Mouse (Mus musculus) E14TG2a.4 (cell line): ENCODE measurements around the gene Olfr633.
"Not testable (repeated sequence)": the region's sequence is repeated elsewhere in the genome, so short reads cannot be mapped to it uniquely, and the experiment has no call there.

Experiments
- H3K27me3 ChIP-seq: 2 replicates; pipeline ENCODE4 v1.6.1; 2014; ENCODE audit warnings: low read length, control low read depth; ENCODE audit not compliant: insufficient read depth
- H3K36me3 ChIP-seq: 2 replicates; pipeline ENCODE4 v1.6.1; 2014; ENCODE audit warnings: low read length, control low read depth; ENCODE audit not compliant: insufficient read depth
- H3K4me1 ChIP-seq: replicated peaks from 2 replicates; pipeline ENCODE4 v1.6.1; 2014; ENCODE audit warnings: low read depth, low read length, control low read depth
- H3K4me3 ChIP-seq: replicated peaks from 2 replicates; pipeline ENCODE4 v1.5.1; 2014; ENCODE audit warnings: mild to moderate bottlenecking, low read length
- H3K9me3 ChIP-seq: 2 replicates; pipeline ENCODE4 v1.6.1; 2014; ENCODE audit warnings: low read length, control low read depth
- CTCF ChIP-seq: conservative IDR thresholded peaks from 2 replicates; pipeline ENCODE4 v1.5.1; 2014; ENCODE audit warnings: low read length
- NANOG ChIP-seq: IDR thresholded peaks from 2 replicates; pipeline ENCODE4 v1.6.1; 2014; ENCODE audit warnings: borderline replicate concordance, low read length, mixed read lengths
- POU5F1 ChIP-seq: IDR thresholded peaks from 2 replicates; pipeline ENCODE4 v1.6.1; 2014; ENCODE audit warnings: low read length, borderline replicate concordance

Olfr633 gene

GRCm38 (mm10) chr7:103944137-103944536 lies at the start of gene Olfr633:
Gene Olfr633 (plus strand): TSS chr7:103944437.
- TF ChIP-seq POU5F1 (no peak), CTCF (no peak), NANOG (no peak)
- H3K36me3 ChIP-seq, result no peaks in the 10 kb centered on the region
- no peaks in the 10 kb centered on the region for H3K4me1 ChIP-seq
- no peaks in the 10 kb centered on the region for H3K9me3 ChIP-seq
- H3K4me3 ChIP-seq, result no peak within 1 kb of the TSS
- no peaks in the 10 kb centered on the region for H3K27me3 ChIP-seq

DNA sequence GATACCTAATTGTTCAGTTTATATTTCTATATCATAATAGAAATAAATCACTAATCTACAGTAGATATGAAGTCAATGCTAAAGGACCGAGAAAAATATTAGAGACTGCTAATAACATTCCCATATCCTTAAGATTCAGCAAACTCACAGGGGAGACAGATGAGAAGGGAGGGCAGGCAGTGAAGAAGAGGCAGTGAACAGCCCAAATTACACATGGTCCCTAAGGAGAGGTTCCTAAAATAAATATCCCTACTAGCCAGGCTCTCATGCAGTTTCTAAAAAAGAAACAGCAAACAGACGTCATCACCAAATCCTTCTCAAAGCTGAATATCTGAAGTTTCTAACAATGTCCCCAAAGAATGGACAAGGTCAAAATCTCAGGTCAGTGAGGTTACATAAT lies 41.0 kb upstream of the Olfr633 start, which contains the start of gene Olfr65:
TSS of gene Olfr65 (plus strand) at position 301 of the 400 bp plus-strand sequence.
- H3K27me3 ChIP-seq, result no peaks in the 10 kb centered on the region
- H3K4me1 ChIP-seq, result no peaks in the 10 kb centered on the region
- H3K4me3 ChIP-seq, result no peak within 1 kb of the TSS
- TF ChIP-seq NANOG (no peak), POU5F1 (no peak), CTCF (no peak)
- no peaks in the 10 kb centered on the region for H3K9me3 ChIP-seq
- no peaks in the 10 kb centered on the region for H3K36me3 ChIP-seq

GRCm38 (mm10) chr7:103910047-103910446 lies 34.2 kb upstream of the Olfr633 start:
- Histone ChIP-seq H3K27me3 (no peaks in the 10 kb centered on the region), H3K4me1 (no peaks in the 10 kb centered on the region), H3K9me3 (no peaks in the 10 kb centered on the region), H3K36me3 (no peaks in the 10 kb centered on the region), H3K4me3 (no peak overlapping the region)
- TF ChIP-seq CTCF (no peak), NANOG (no peak), POU5F1 (no peak)

GRCm38 (mm10) chr7:103912969-103913511 lies 31.2 kb upstream of the Olfr633 start:
- H3K27me3 ChIP-seq, result no peaks in the 10 kb centered on the region
- no peak overlapping the region for H3K4me3 ChIP-seq
- H3K36me3 ChIP-seq, result no peaks in the 10 kb centered on the region
- H3K4me1 ChIP-seq, result no peaks in the 10 kb centered on the region
- no peaks in the 10 kb centered on the region for H3K9me3 ChIP-seq
- TF ChIP-seq CTCF (0 out of 2 replicates have a peak, but pooled peaks have one; percentile 7), POU5F1 (no peak), NANOG (no peak)

- Histone ChIP-seq H3K36me3 (no peaks in the 10 kb centered on the region), H3K4me3 (no peak overlapping the region), H3K9me3 (no peaks in the 10 kb centered on the region), H3K27me3 (no peaks in the 10 kb centered on the region), H3K4me1 (no peaks in the 10 kb centered on the region)
- no peak for TF ChIP-seq POU5F1
- TF ChIP-seq NANOG, result no peak
- no peak for TF ChIP-seq CTCF
These were observed 28.9 kb upstream of the Olfr633 start for GRCm38 (mm10) chr7:103915338-103915737.

- Histone ChIP-seq H3K36me3 (no peaks in the 10 kb centered on the region), H3K4me1 (no peaks in the 10 kb centered on the region), H3K27me3 (no peaks in the 10 kb centered on the region), H3K9me3 (no peaks in the 10 kb centered on the region), H3K4me3 (no peak within 1 kb of the TSS)
- TF ChIP-seq CTCF, result no peak
- no peak for TF ChIP-seq POU5F1
- no peak for TF ChIP-seq NANOG
These were observed 15.7 kb upstream of the Olfr633 start, which contains the start of gene Olfr631 for GRCm38 (mm10) chr7:103928525-103928924. Gene Olfr631 (plus strand): TSS chr7:103928825.

DNA sequence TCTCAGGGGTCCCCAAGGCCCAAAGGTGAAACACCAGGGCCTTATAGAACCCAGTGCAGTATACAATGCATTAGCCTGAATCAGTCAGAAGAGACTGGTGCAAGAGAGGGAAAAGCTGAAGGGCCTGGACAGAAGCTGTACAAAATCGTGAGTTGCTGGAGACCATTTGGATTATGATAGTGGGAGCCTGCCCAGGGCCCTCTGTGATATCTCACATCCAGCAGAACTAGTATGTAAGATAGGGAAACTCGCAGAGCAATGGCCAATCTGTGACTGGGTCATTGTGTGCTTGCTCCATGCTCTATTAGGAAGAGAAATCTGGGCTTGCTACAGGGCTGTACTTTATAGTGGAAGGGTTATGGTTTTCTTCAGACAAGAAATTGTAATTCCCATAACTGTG lies 10.0 kb upstream of the Olfr633 start, which contains the start of gene Olfr632:
TSS of gene Olfr632 (plus strand) at position 84 of the 400 bp plus-strand sequence.
- no peak within 1 kb of the TSS for H3K4me3 ChIP-seq
- TF ChIP-seq CTCF (no peak), NANOG (no peak), POU5F1 (no peak)
- H3K4me1 ChIP-seq, result no peaks in the 10 kb centered on the region
- H3K27me3 ChIP-seq, result no peaks in the 10 kb centered on the region
- H3K9me3 ChIP-seq, result no peaks in the 10 kb centered on the region
- no peaks in the 10 kb centered on the region for H3K36me3 ChIP-seq

- no peaks in the 10 kb centered on the region for H3K27me3 ChIP-seq
- TF ChIP-seq NANOG, result no peak
- TF ChIP-seq POU5F1, result no peak
- peak; percentile 64 for TF ChIP-seq CTCF
- no peaks in the 10 kb centered on the region for H3K36me3 ChIP-seq
- no peaks in the 10 kb centered on the region for H3K9me3 ChIP-seq
- no peaks in the 10 kb centered on the region for H3K4me1 ChIP-seq
- H3K4me3 ChIP-seq, result no peak overlapping the region
These were observed 1.5 kb upstream of the Olfr633 start for GRCm38 (mm10) chr7:103942730-103943129.

GRCm38 (mm10) chr7:103966873-103967272 lies 22.6 kb downstream of the Olfr633 start:
- H3K4me1 ChIP-seq, H3K9me3 ChIP-seq, H3K36me3 ChIP-seq, H3K27me3 ChIP-seq: not testable (repeated sequence)
- 0 out of 2 replicates have a peak overlapping the region, but pooled peaks have one; percentile 29 for H3K4me3 ChIP-seq

- Histone ChIP-seq H3K4me1 (no peaks in the 10 kb centered on the region), H3K27me3 (no peaks in the 10 kb centered on the region), H3K4me3 (no peak within 1 kb of the TSS), H3K9me3 (peaks cover 9% of the 10 kb centered on the region; the same call in 1 of the 2 replicates), H3K36me3 (no peaks in the 10 kb centered on the region)
- TF ChIP-seq POU5F1 (no peak), CTCF (no peak), NANOG (no peak)
These were observed 26.6 kb downstream of the Olfr633 start, which contains the start of gene Olfr635 for GRCm38 (mm10) chr7:103970852-103971251. Gene Olfr635 (plus strand): TSS chr7:103971152.
